Mouse (Mus musculus) ES-E14 (cell line): ENCODE results near the gene Ncam1. TPM values are rescaled to one million over a fixed set of nuclear protein-coding genes. Genes with fewer than 3 reads are reported as not detected.

ENCODE experiments used
- DNase-seq: peaks from one replicate; pipeline ENCODE4 v3.0.0-alpha.2; 2013; ENCODE audit warnings: low read depth, low spot score
- H3K27ac ChIP-seq: 2 replicates; pipeline ENCODE4 v1.5.1; 2012; ENCODE audit warnings: low read depth, mild to moderate bottlenecking, low read length, moderate library complexity, mixed read lengths; ENCODE audit not compliant: poor library complexity, insufficient read depth, severe bottlenecking
- H3K36me3 ChIP-seq: 2 replicates; pipeline ENCODE4 v1.6.1; 2012; ENCODE audit warnings: mild to moderate bottlenecking, low read length, moderate library complexity, mixed read lengths; ENCODE audit not compliant: control insufficient read depth, poor library complexity, insufficient read depth, severe bottlenecking
- H3K4me1 ChIP-seq, 2 experiments: fragments of 150-350 bp in 1 of 2; sonication (generic) in 1 of 2; 2 replicates each; pipeline ENCODE4 v1.6.1; 2012; ENCODE audit warnings: low read length in 2 of 2, mild to moderate bottlenecking in 1 of 2, mixed read lengths in 1 of 2; ENCODE audit not compliant: control insufficient read depth in 2 of 2, insufficient read depth in 2 of 2, poor library complexity in 1 of 2
- H3K4me3 ChIP-seq, 2 experiments: fragments of 150-350 bp in 1 of 2; sonication (generic) in 1 of 2; 2 replicates each; pipeline ENCODE4 v1.5.1; 2012; ENCODE audit warnings: low read length in 2 of 2, low read depth in 1 of 2, mild to moderate bottlenecking in 1 of 2, mixed read lengths in 1 of 2; ENCODE audit not compliant: insufficient read depth in 1 of 2, poor library complexity in 1 of 2, severe bottlenecking in 1 of 2
- H3K9ac ChIP-seq: 2 replicates; pipeline ENCODE4 v1.6.1; 2012; ENCODE audit warnings: low read depth, mild to moderate bottlenecking, low read length, mixed read lengths; ENCODE audit not compliant: poor library complexity, insufficient read depth, severe bottlenecking
- H3K9me3 ChIP-seq: fragments of 150-350 bp; sonication (generic); 2 replicates; pipeline ENCODE4 v1.6.1; 2012; ENCODE audit warnings: low read depth, mild to moderate bottlenecking, low read length; ENCODE audit not compliant: control insufficient read depth, insufficient read depth
- CHD2 ChIP-seq: IDR thresholded peaks from 2 replicates; pipeline ENCODE4 v1.6.1; 2014; ENCODE audit warnings: mild to moderate bottlenecking, low read depth, low read length, inconsistent platforms
- HCFC1 ChIP-seq: IDR thresholded peaks from 2 replicates; pipeline ENCODE4 v1.6.1; 2012; ENCODE audit warnings: low read length, inconsistent platforms, borderline replicate concordance; ENCODE audit not compliant: insufficient read depth
- MAFK ChIP-seq: IDR thresholded peaks from 2 replicates; pipeline ENCODE4 v1.6.1; 2014; ENCODE audit warnings: mild to moderate bottlenecking, low read depth, low read length, inconsistent platforms; ENCODE audit not compliant: insufficient read depth
- ZC3H11A ChIP-seq: IDR thresholded peaks from 2 replicates; pipeline ENCODE4 v1.6.1; 2012; ENCODE audit warnings: low read depth, mild to moderate bottlenecking, inconsistent platforms, low read length, borderline replicate concordance
- ZNF384 ChIP-seq: IDR thresholded peaks from 2 replicates; pipeline ENCODE4 v1.6.1; 2012; ENCODE audit warnings: low read depth, low read length, inconsistent platforms
- in situ Hi-C, 2 experiments: fragments of 600-800 bp; cut with MboI; formaldehyde crosslinking; loops; one replicate each; pipeline ENCODE4 v1.15.1; 2025; ENCODE audit warnings: low sequenced_read_pairs in 2 of 2, inconsistent platforms in 1 of 2; ENCODE audit not compliant: unreplicated experiment in 2 of 2
- total RNA-seq: library from RNA; depleted of rRNA; stranded (reverse); fragments of 300-350 nt; gene quantifications from 2 replicates; pipeline ENCODE4 v1.2.3, GENCODE M21; 2012

Gene Ncam1
- total RNA-seq, 1 experiment, result 36.8 TPM

- H3K27ac ChIP-seq, result no peak overlapping the region
- DNase-seq, result no peak
- no peaks in the 10 kb centered on the region for H3K9me3 ChIP-seq
- in situ Hi-C loops, result loop anchor here in 1 of 2 experiments (25.0 kb wide), 1 partner anchor 904 kb away; no protein-coding TSS in a partner anchor
- H3K9ac ChIP-seq, result no peak overlapping the region
- no peaks in the 10 kb centered on the region for H3K4me1 ChIP-seq
- H3K36me3 ChIP-seq, result no peaks in the 10 kb centered on the region
- TF ChIP-seq MAFK (no peak), ZNF384 (no peak), CHD2 (no peak), HCFC1 (no peak), ZC3H11A (no peak)
- H3K4me3 ChIP-seq, result no peak overlapping the region
Measured at GRCm38 (mm10) chr9:49507829-49508585, 290.7 kb downstream of the Ncam1 start.

GRCm38 (mm10) chr9:49504658-49505057 is 294.1 kb downstream of the Ncam1 start:
- TF ChIP-seq ZNF384, result no peak
- no peak for TF ChIP-seq CHD2
- no peak for TF ChIP-seq MAFK
- TF ChIP-seq ZC3H11A, result no peak
- no peak for TF ChIP-seq HCFC1
- Histone ChIP-seq H3K4me3 (no peak overlapping the region), H3K27ac (no peak overlapping the region), H3K9ac (no peak overlapping the region), H3K9me3 (no peaks in the 10 kb centered on the region), H3K36me3 (no peaks in the 10 kb centered on the region), H3K4me1 (no peaks in the 10 kb centered on the region)
- in situ Hi-C loops, result loop anchor here in 1 of 2 experiments (25.0 kb wide), 1 partner anchor 908 kb away; no protein-coding TSS in a partner anchor
- DNase-seq, result no peak

- DNase-seq, result no peak
- Histone ChIP-seq H3K4me1 (no peaks in the 10 kb centered on the region), H3K4me3 (no peak overlapping the region), H3K36me3 (no peaks in the 10 kb centered on the region), H3K27ac (no peak overlapping the region), H3K9ac (no peak overlapping the region), H3K9me3 (no peaks in the 10 kb centered on the region)
- in situ Hi-C loops, result loop anchor here in 1 of 2 experiments (25.0 kb wide), 1 partner anchor 910 kb away; no protein-coding TSS in a partner anchor
- TF ChIP-seq MAFK, result no peak
- no peak for TF ChIP-seq ZC3H11A
- no peak for TF ChIP-seq HCFC1
- no peak for TF ChIP-seq CHD2
Measured at GRCm38 (mm10) chr9:49502245-49502644, 296.5 kb downstream of the Ncam1 start.

GRCm38 (mm10) chr9:49499878-49500277 is 298.8 kb downstream of the Ncam1 start:
- Histone ChIP-seq H3K36me3 (no peaks in the 10 kb centered on the region), H3K9ac (no peak overlapping the region), H3K4me3 (no peak overlapping the region), H3K4me1 (no peaks in the 10 kb centered on the region), H3K9me3 (no peaks in the 10 kb centered on the region), H3K27ac (no peak overlapping the region)
- DNase-seq, result no peak
- in situ Hi-C loops, result loop anchor here in 1 of 2 experiments (10.0 to 25.0 kb wide), 4 partner anchors 675 to 1025 kb away; partner anchors contain the start of gene Pts
- TF ChIP-seq HCFC1, result no peak
- no peak for TF ChIP-seq MAFK
- TF ChIP-seq ZNF384, result no peak
- no peak for TF ChIP-seq CHD2
- no peak for TF ChIP-seq ZC3H11A
